Mouse (Mus musculus): ENCODE results near the gene Bcl2l13.

Bcl2l13 gene

GRCm38 (mm10) chr6:120933670-120934069 is 97.7 kb downstream of the Bcl2l13 start:
- no peak for DNase-seq

DNA sequence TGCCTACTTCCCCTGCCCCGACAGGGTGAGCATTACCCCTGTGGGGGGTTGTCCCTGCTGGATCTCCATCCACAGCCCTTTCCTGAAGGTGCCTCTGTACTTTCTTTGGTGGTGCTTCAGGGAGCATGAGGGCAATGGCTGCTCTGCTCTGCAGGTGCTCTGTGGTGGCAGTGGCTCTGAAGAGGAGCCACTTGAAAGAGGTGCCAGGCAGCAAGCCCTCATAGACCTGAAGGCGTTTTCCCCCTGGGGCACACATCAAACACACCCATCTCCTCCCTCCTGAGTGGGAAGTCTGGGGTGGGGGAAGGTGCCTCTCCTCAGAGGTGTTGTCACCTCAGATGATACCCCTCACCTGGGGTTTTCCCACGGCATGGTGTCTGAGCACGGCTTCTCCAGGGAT is 98.2 kb downstream of the Bcl2l13 start:
- DNase-seq = no peak

- no peak for DNase-seq
Measured at GRCm38 (mm10) chr6:120937104-120937617, 101.1 kb downstream of the Bcl2l13 start.

GRCm38 (mm10) chr6:120937999-120938608 is 102.1 kb downstream of the Bcl2l13 start:
- no peak for DNase-seq

DNA sequence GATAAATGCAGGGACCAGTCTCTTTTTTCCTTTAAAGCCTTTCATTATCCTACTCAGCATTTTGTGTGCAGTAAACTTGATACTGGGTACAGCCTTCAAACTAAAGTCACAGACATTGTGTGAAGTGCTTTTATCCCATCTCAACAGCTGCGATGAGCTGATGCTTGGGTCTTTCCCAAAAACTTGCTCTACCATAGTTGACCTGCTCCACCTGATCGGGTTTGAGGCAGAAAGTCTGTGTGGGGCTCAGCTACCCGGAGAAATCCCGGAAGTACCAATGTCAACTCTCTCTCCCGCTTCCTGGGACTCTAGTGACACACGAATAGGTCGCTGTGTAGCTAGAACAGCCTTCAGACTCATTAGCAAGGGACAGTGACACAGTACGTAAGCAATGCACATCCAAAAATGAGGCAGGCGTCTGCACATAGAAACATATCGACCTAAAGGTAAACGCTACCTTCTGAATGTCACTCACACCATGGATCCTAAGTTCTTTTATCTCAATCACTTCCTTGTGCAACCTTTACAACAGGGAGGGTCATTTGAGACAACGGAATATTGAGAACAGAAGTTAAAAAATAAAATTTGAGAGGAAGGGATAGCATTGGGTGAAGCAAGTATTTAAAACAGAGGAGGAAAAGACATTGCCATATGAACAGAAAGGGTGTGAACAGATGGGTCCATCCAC is 102.9 kb downstream of the Bcl2l13 start:
- DNase-seq = no peak

GRCm38 (mm10) chr6:120939783-120940182 is 103.8 kb downstream of the Bcl2l13 start:
- DNase-seq = no peak

DNA sequence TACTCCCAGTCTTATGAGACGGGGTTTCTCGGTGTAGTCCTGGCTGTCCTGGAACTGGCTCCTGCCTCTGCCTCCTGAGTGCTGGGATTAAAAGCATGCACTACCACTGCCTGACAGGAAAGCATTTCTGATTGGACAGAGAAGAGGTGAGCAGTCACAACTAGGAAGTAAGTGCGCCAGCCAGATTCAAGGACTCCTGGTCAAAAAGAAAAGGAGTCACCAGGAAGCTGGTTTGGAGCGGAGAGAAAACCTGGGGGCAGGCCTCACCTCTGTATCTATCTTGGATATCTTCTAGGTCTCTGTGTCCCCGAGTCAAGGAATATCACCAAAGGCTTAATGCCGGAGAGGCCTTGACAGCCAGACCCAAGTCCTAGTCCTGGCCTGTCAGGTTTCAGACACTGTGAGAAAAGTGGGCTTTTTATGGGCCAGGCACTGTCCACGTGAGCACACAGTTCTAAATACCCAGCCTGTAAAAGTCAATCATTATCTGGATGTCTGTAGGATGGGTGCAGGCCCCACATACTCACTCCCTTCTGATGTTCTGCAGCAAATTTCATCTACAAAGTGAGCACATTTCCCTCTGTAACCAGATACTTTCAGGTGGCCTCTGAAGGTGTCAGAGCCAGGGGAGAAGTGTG is 104.6 kb downstream of the Bcl2l13 start:
- no peak for DNase-seq

- no peak for DNase-seq
Measured at GRCm38 (mm10) chr6:120941084-120941481, 105.1 kb downstream of the Bcl2l13 start.

DNA sequence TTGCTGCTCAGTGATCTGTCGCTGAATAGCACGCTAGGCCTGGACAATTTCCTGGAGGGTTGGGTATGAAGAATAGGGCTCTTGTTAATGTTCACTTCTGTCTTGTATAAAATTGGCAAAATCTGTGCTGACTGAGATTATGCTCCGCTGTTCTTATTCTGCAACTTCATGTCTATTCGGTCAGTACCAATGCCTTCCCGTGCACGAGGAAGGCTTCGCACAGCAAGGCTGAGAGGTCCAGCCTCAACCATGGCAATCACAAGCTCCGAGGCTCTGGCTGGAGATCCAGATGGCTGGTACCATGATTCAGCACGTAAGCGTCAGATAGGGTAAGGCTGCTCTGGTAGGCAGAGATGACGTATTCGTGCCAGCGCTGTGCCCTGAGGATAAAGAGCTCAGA is 105.6 kb downstream of the Bcl2l13 start:
- DNase-seq = no peak

Data from heart, adult 11 months (tissue).